Mouse (Mus musculus): Measurements from ENCODE around the gene Sept4. TPM values are rescaled to one million over a fixed set of nuclear protein-coding genes. Genes with fewer than 3 reads are reported as not detected.

Gene Sept4
- polyA plus RNA-seq, 1 experiment from 2014 or later: 11.2 TPM

DNA sequence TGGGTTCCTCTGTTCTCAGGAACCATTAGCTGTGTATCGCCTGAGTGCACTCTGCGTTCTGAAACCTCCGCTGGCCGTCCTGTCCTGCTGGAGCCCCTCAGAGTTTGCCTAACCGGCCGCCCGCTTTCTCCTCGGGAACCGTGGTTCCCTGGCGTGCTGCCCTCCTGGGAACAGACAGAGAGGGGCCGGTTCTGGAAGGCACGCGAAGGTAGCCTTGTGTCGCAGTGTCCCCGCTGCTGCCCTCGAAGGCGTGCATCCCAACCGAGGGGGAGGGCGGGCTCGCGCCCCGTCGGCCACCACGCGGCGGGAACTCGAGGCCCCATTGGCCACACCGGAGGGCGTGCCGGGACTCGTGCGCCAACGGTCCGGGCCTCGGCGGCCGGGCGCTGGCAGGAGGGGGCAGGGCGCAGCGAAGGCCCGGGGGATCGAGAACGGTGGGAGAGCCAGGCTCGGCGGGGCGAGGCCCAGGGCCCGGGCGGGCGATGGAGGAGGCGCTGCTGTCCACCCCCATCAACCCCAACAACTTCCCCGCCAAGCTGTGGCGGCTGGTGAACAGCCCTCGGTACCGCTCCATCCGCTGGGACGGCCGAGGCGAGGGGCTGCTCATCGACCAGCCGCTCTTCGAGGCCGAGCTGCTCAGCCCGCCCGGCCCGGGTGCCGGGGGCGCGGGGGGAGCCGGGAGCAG is 48.2 kb downstream of the Sept4 start, which contains the start of gene Hsf5:
TSS of gene Hsf5 (plus strand) at position 375 of the 685 bp plus-strand sequence.
- H3K27ac ChIP-seq: no peak within 1 kb of the TSS
- no peak for DNase-seq (ENCODE audit: low spot score)
- WGBS: 81% methylated on average over 69 of the region's 69 CpGs
- H3K4me3 ChIP-seq: no peak within 1 kb of the TSS
- H3K4me1 ChIP-seq: no peaks in the 10 kb centered on the region
- H3K9me3 ChIP-seq: peaks cover 5% of the 10 kb centered on the region; the same call in 1 of the 2 replicates
- H3K27me3 ChIP-seq (ENCODE audit: insufficient read depth, poor library complexity, severe bottlenecking): no peaks in the 10 kb centered on the region
- H3K36me3 ChIP-seq: peaks cover 80% of the 10 kb centered on the region

DNA sequence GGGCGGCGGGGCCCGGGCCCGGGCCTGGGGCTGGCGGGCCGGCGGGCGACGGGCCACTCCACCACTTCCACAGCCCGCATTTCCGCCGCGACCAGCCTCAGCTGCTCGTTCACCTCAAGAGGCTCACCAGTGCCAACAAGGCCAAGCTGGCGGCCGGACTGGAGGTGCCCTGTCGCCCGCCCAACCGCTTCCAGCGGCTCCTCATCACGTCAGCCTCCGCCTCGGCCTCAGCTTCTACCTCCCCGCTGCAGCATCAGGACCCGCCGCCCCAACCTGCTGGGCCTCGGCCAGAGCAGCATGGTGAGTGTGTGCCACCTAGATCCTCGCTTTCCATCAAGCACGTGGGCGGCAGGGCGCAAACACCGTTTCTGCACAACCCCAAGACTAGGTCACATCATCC is 48.9 kb downstream of the Sept4 start:
- 92% methylated on average over 32 of the region's 32 CpGs for WGBS
- peaks cover 78% of the 10 kb centered on the region for H3K36me3 ChIP-seq
- no peaks in the 10 kb centered on the region for H3K27me3 ChIP-seq (ENCODE audit: insufficient read depth, poor library complexity, severe bottlenecking)
- H3K9me3 ChIP-seq: peaks cover 5% of the 10 kb centered on the region; the same call in 1 of the 2 replicates
- H3K27ac ChIP-seq: no peak overlapping the region
- H3K4me3 ChIP-seq: no peak overlapping the region
- no peaks in the 10 kb centered on the region for H3K4me1 ChIP-seq
- no peak for DNase-seq (ENCODE audit: low spot score)

DNA sequence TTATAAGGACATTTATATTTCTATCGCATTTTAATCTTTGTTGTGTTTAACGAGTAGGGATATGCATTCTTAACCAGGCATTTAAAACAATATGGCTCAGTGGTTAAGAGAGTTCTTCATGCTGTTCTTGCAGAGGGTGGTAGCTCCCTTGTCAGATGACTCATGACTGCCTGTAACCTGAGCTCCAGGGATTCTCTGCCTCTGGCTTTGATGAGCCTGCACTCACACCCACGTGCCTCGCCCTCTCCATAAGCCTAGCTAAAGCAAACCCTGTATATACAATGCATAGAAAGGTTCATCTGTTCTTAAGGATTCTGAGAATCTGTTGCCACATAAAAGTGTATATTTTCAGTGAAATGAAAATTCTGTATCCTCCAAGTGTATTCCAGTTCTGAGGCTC is 54.5 kb downstream of the Sept4 start:
- Histone ChIP-seq H3K4me3 (no peak overlapping the region), H3K4me1 (no peaks in the 10 kb centered on the region), H3K27me3 (ENCODE audit: insufficient read depth, poor library complexity, severe bottlenecking) (no peaks in the 10 kb centered on the region), H3K9me3 (no peaks in the 10 kb centered on the region), H3K27ac (no peak overlapping the region), H3K36me3 (peaks cover 52% of the 10 kb centered on the region)
- 70% methylated on average over 4 of the region's 4 CpGs for WGBS
- no peak for DNase-seq (ENCODE audit: low spot score)

DNA sequence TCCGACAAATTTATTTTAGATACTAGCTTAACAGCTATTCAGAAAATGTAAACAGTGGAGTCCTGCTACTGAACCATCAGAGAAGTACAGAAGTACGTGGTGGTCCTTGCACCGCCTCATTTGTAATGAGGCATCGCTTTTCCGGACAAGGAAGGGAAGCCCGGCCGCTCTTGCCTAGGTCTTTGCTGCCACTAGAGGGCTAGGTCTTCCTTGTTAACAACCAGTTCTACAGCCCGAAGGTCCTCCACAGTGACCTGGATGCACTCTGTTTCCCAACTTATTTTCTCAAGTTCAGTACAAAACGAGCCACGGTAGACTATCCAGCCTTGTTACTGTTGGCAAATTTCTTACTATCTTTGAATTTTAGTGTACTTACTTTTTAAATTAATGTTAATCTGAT is 61.2 kb downstream of the Sept4 start:
- Histone ChIP-seq H3K9me3 (no peaks in the 10 kb centered on the region), H3K36me3 (peaks cover 10% of the 10 kb centered on the region), H3K27me3 (ENCODE audit: insufficient read depth, poor library complexity, severe bottlenecking) (no peaks in the 10 kb centered on the region), H3K27ac (no peak overlapping the region), H3K4me3 (no peak overlapping the region), H3K4me1 (no peaks in the 10 kb centered on the region)
- WGBS: 31% methylated on average over 10 of the region's 10 CpGs
- DNase-seq (ENCODE audit: low spot score): peak; percentile 80

DNA sequence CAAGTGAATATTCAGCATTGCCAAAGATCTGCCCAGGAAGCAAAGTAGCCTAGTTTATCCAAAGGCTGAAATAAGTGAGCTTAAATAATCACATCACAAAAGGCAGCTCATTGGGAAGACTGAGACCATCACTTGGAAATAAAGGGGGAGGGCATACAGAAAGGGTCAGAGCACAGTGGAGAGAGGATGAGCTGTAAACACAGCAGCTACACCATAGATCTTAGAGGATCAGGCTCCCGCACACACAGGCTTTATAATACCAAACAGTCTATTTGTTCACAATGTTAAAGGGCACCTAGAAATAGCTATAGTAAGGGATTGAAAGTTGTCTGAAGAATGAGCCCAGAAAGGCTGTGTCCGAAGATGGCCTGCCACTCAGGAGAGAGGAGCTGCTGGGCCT is 70.1 kb downstream of the Sept4 start:
- no peaks in the 10 kb centered on the region for H3K36me3 ChIP-seq
- 14% methylated on average over 2 of the region's 2 CpGs for WGBS
- peak overlapping the region; percentile 93 for H3K27ac ChIP-seq
- no peaks in the 10 kb centered on the region for H3K27me3 ChIP-seq (ENCODE audit: insufficient read depth, poor library complexity, severe bottlenecking)
- peak overlapping the region; percentile 63 for H3K4me3 ChIP-seq
- H3K9me3 ChIP-seq: no peaks in the 10 kb centered on the region
- DNase-seq (ENCODE audit: low spot score): no peak
- H3K4me1 ChIP-seq: peaks cover 10% of the 10 kb centered on the region; the same call in 1 of the 2 replicates

DNA sequence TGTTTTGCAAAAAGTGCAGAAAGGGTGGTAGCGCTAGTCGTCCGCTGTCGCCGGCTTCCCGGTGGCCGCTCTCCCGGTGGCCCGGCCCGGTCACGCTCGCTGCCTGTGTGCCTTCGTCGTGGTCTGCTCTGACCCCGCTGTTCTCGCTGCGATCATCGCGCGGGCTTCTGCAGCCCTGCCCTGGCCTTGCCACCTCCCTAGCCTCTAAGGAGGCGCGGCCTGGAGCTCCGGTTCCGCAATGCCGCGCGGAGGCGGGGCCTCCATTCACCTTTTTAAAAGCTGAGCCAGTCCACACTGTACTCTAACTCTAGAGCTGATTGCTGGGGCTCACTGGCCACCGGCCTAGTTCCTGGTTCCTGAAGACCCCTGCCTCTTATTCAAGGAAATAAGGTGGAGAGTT is 70.5 kb downstream of the Sept4 start:
- peaks cover 10% of the 10 kb centered on the region; the same call in 1 of the 2 replicates for H3K4me1 ChIP-seq
- no peaks in the 10 kb centered on the region for H3K9me3 ChIP-seq
- H3K27me3 ChIP-seq (ENCODE audit: insufficient read depth, poor library complexity, severe bottlenecking): no peaks in the 10 kb centered on the region
- no peaks in the 10 kb centered on the region for H3K36me3 ChIP-seq
- H3K27ac ChIP-seq: peak overlapping the region; percentile 93
- DNase-seq (ENCODE audit: low spot score): peak; percentile 92
- peak overlapping the region; percentile 63 for H3K4me3 ChIP-seq
- WGBS: 1% methylated on average over 29 of the region's 29 CpGs

Other genes with a start within 250 kb of the Sept4 start
- gene Ppm1e, start 209.9 kb upstream of the Sept4 start, polyA plus RNA-seq (2016; fragmentation: Nextera tagmentation; extraction: Ambion mirVana): 2.2 and 3.1 TPM in 2 replicates
- 11.2 and 12.1 TPM in 2 replicates for gene Rad51c, start 163.9 kb upstream of the Sept4 start, polyA plus RNA-seq (2016; fragmentation: Nextera tagmentation; extraction: Ambion mirVana)
- 0.22 and 0.31 TPM in 2 replicates for gene Tex14, start 163.8 kb upstream of the Sept4 start, polyA plus RNA-seq (2016; fragmentation: Nextera tagmentation; extraction: Ambion mirVana)
- gene Gm11492, start 2.2 kb upstream of the Sept4 start, polyA plus RNA-seq (2016; fragmentation: Nextera tagmentation; extraction: Ambion mirVana): not detected in 2 replicates
- 29.7 and 38.1 TPM in 2 replicates for gene Mtmr4, start 23.3 kb downstream of the Sept4 start, polyA plus RNA-seq (2016; fragmentation: Nextera tagmentation; extraction: Ambion mirVana)
- gene Hsf5, start 48.3 kb downstream of the Sept4 start, polyA plus RNA-seq (2016; fragmentation: Nextera tagmentation; extraction: Ambion mirVana): 0.15 and 0.21 TPM in 2 replicates
- gene Rnf43, start 93.8 kb downstream of the Sept4 start, polyA plus RNA-seq (2016; fragmentation: Nextera tagmentation; extraction: Ambion mirVana): 0.94 and 2.3 TPM in 2 replicates
- gene Supt4a, start 168.6 kb downstream of the Sept4 start, polyA plus RNA-seq (2016; fragmentation: Nextera tagmentation; extraction: Ambion mirVana): 122 and 151 TPM in 2 replicates
- gene Tspoap1, start 191.6 kb downstream of the Sept4 start, polyA plus RNA-seq (2016; fragmentation: Nextera tagmentation; extraction: Ambion mirVana): 0.95 and 1.5 TPM in 2 replicates
- gene Mpo, start 224.7 kb downstream of the Sept4 start, polyA plus RNA-seq (2016; fragmentation: Nextera tagmentation; extraction: Ambion mirVana): 5.8 and 11.8 TPM in 2 replicates

Measured in heart, embryonic 10.5 days (tissue).